ENCODE assay signal across 22 mouse cellular contexts in the genomic region with DNA sequence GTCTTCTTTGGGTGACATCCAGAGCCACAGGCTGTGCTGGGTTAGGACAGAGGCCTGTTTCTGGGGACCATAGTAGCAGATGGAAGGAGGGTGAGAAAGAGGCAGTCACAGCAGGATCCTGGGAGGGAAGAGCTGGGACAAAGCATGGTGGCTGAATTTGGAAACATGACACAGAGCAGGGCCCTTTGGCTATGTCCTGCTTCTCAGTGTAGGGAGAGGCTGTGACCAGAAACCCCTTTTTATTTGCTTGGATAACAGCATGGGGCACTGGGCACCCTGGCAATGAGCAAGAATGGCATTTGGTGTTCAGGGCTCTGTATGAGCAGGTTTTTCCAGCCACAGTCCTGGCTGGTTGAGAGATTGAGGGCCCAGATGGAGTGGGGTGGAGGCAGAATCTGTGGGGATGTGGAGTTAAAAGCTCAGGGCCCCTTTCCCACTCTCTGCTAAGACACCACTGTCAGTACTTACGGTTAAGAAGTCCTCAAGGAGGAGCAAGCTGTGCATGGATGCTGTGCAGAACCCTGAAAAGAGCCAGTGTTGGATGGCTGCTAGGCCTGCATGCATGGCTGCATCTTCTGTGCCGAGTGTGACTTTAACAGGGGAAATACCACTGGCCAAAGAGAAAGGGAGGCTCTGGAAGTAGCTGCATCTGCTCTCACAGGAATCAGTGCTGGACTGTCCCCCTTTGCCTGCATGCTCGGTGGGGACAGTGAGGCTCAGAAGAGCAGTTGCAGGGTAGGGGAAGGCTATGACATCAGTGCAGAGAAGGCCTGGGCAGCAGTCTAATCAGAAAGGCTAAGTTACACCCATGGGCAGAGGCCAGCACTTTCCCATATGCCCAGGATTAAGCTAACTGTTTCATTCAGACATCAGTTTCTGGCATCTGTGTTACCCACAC. TPM values are rescaled to one million over a fixed set of nuclear protein-coding genes. Genes with fewer than 3 reads are reported as not detected.
DNase-seq lines count a peak whose midpoint lies in the region; ATAC-seq and TF ChIP-seq lines count a peak whose summit lies in the region.
"Had no signal": no experiment of that assay in that cellular context is flagged by ENCODE, and none has a peak within 500 bp of the region (broad histone marks: within the 10 kb centered on the region; RNA-seq: fewer than 3 reads in every experiment).

No protein-coding gene starts in this region.

- H3K36me3 ChIP-seq in embryonic facial prominence, embryonic 11.5 days (replicated peaks; ENCODE audit: control insufficient read depth, insufficient read depth, low read depth, low read length), result no peaks in the 10 kb centered on the region
- H3K36me3 ChIP-seq in embryonic facial prominence, embryonic 10.5 days (replicated peaks), result no peaks in the 10 kb centered on the region
- no peaks in the 10 kb centered on the region for H3K36me3 ChIP-seq in hindbrain, embryonic 11.5 days (ENCODE audit: control insufficient read depth, insufficient read depth, low read length)
- H3K36me3 ChIP-seq in midbrain, embryonic 14.5 days (ENCODE audit: control insufficient read depth, insufficient read depth, low read length), result no peaks in the 10 kb centered on the region
- H3K36me3 ChIP-seq: liver, embryonic 15.5 days had no signal

- no peak for TF ChIP-seq POLR2A in cerebellum, adult 2 months (IDR thresholded peaks at IDR 0.05; ENCODE audit: borderline replicate concordance, insufficient read depth, low read length)

- H3K27ac ChIP-seq in embryonic facial prominence, embryonic 11.5 days (replicated peaks; ENCODE audit: low read depth, low read length), result no peak overlapping the region
- H3K27ac ChIP-seq in embryonic facial prominence, embryonic 10.5 days (replicated peaks), result no peak overlapping the region
- peak overlapping the region; percentile 96 for H3K27ac ChIP-seq in cerebellum, adult 2 months (ENCODE audit: insufficient read depth, low read length)
- no peak overlapping the region; the same call in 1 of the 2 replicates for H3K27ac ChIP-seq in hindbrain, embryonic 11.5 days (ENCODE audit: low read depth, low read length)
- H3K27ac ChIP-seq in midbrain, embryonic 14.5 days (replicated peaks; ENCODE audit: low read depth, low read length), result no peak overlapping the region
- H3K27ac ChIP-seq: heart, adult 2 months; liver, embryonic 15.5 days had no signal

- TF ChIP-seq CTCF in cerebellum, adult 2 months (IDR thresholded peaks at IDR 0.05; ENCODE audit: borderline replicate concordance, insufficient read depth, low read depth, low read length), result no peak

- H3K4me2 ChIP-seq in embryonic facial prominence, embryonic 11.5 days (ENCODE audit: low read depth, low read length), result no peak overlapping the region
- no peak overlapping the region for H3K4me2 ChIP-seq in hindbrain, embryonic 11.5 days (replicated peaks; ENCODE audit: low read depth, low read length)
- H3K4me2 ChIP-seq in midbrain, embryonic 14.5 days (ENCODE audit: low read length), result no peak overlapping the region
- H3K4me2 ChIP-seq: liver, embryonic 15.5 days had no signal

- no peak for DNase-seq in embryonic facial prominence, embryonic 11.5 days (ENCODE audit: low spot score)
- no peak for DNase-seq in embryonic facial prominence, embryonic 10.5 days (ENCODE audit: low spot score)
- peak; percentile 83 to 93 for DNase-seq in cerebellum, adult 2 months
- DNase-seq in hindbrain, embryonic 11.5 days (ENCODE audit: low spot score), result no peak
- DNase-seq in midbrain, embryonic 14.5 days, result no peak
- no peak for DNase-seq in left cerebral cortex, postnatal 36 days (ENCODE audit: low spot score in 2 of 2)
- no peak for DNase-seq in layer of hippocampus, adult 8-10 months (ENCODE audit: low spot score in 2 of 2)
- no peak for DNase-seq in adrenal gland, postnatal 36 days
- DNase-seq: adrenal gland, postnatal 14 days; gastrocnemius, postnatal 10 days; heart, adult 2 months; kidney, adult 2 months; kidney, postnatal 14 days; layer of hippocampus, adult 9-11 months; lung, postnatal 10 days; right cerebral cortex, adult 18-20 months; thymus, postnatal 4 days had no signal

- 0 out of 2 replicates have a peak, but pooled peaks have one; percentile 29 for ATAC-seq in embryonic facial prominence, embryonic 11.5 days (replicated peaks; ENCODE audit: insufficient number of reproducible peaks, low FRiP score, low TSS enrichment, low read depth)
- ATAC-seq in hindbrain, embryonic 11.5 days (ENCODE audit: low FRiP score), result peak; percentile 43; the same call in 1 of the 2 replicates
- ATAC-seq in midbrain, embryonic 14.5 days (ENCODE audit: low FRiP score, low TSS enrichment), result peak; percentile 18; the same call in 1 of the 2 replicates

- no peaks in the 10 kb centered on the region for H3K27me3 ChIP-seq in embryonic facial prominence, embryonic 11.5 days (ENCODE audit: control insufficient read depth, insufficient read depth, low read length)
- peaks cover 77% of the 10 kb centered on the region for H3K27me3 ChIP-seq in embryonic facial prominence, embryonic 10.5 days (replicated peaks; ENCODE audit: low read depth, poor library complexity, severe bottlenecking)
- H3K27me3 ChIP-seq in cerebellum, adult 2 months (ENCODE audit: control insufficient read depth, insufficient read depth, low read length), result no peaks in the 10 kb centered on the region
- no peaks in the 10 kb centered on the region for H3K27me3 ChIP-seq in hindbrain, embryonic 11.5 days (ENCODE audit: control insufficient read depth, insufficient read depth, low read length)
- no peaks in the 10 kb centered on the region for H3K27me3 ChIP-seq in midbrain, embryonic 14.5 days (ENCODE audit: control insufficient read depth, insufficient read depth, low read length)

- intact Hi-C loops in left cerebral cortex, postnatal 36 days (cut with DNase I), result no loop called here

- no peaks in the 10 kb centered on the region for H3K9me3 ChIP-seq in embryonic facial prominence, embryonic 11.5 days (replicated peaks; ENCODE audit: control insufficient read depth, low read length)
- no peaks in the 10 kb centered on the region for H3K9me3 ChIP-seq in embryonic facial prominence, embryonic 10.5 days
- no peaks in the 10 kb centered on the region for H3K9me3 ChIP-seq in hindbrain, embryonic 11.5 days (ENCODE audit: control insufficient read depth, low read length)
- no peaks in the 10 kb centered on the region for H3K9me3 ChIP-seq in midbrain, embryonic 14.5 days (ENCODE audit: control insufficient read depth, low read length)
- H3K9me3 ChIP-seq: liver, embryonic 15.5 days had no signal

- WGBS in embryonic facial prominence, embryonic 11.5 days, result 23% methylated on average over 3 of the region's 3 CpGs
- WGBS in embryonic facial prominence, embryonic 10.5 days, result 29% methylated on average over 3 of the region's 3 CpGs
- 10% methylated on average over 3 of the region's 3 CpGs for WGBS in cerebellum, adult 2 months
- 25% methylated on average over 3 of the region's 3 CpGs for WGBS in hindbrain, embryonic 11.5 days
- WGBS in midbrain, embryonic 14.5 days, result 9% methylated on average over 3 of the region's 3 CpGs

- H3K9ac ChIP-seq in embryonic facial prominence, embryonic 11.5 days (replicated peaks; ENCODE audit: low read length), result no peak overlapping the region
- H3K9ac ChIP-seq in hindbrain, embryonic 11.5 days (ENCODE audit: low read depth, low read length), result no peak overlapping the region
- H3K9ac ChIP-seq in midbrain, embryonic 14.5 days (replicated peaks; ENCODE audit: low read length), result no peak overlapping the region
- H3K9ac ChIP-seq: liver, embryonic 15.5 days had no signal

- no peaks in the 10 kb centered on the region for H3K4me1 ChIP-seq in embryonic facial prominence, embryonic 11.5 days (ENCODE audit: control insufficient read depth, insufficient read depth, low read length)
- peaks cover 9% of the 10 kb centered on the region for H3K4me1 ChIP-seq in embryonic facial prominence, embryonic 10.5 days
- H3K4me1 ChIP-seq in cerebellum, adult 2 months (ENCODE audit: control insufficient read depth, insufficient read depth, low read length), result peaks cover 48% of the 10 kb centered on the region
- no peaks in the 10 kb centered on the region for H3K4me1 ChIP-seq in hindbrain, embryonic 11.5 days (replicated peaks; ENCODE audit: control insufficient read depth, insufficient read depth, low read length)
- H3K4me1 ChIP-seq in midbrain, embryonic 14.5 days (ENCODE audit: control insufficient read depth, insufficient read depth, low read length), result peaks cover 7% of the 10 kb centered on the region; the same call in 1 of the 2 replicates
- H3K4me1 ChIP-seq: liver, embryonic 15.5 days had no signal

- H3K4me3 ChIP-seq in embryonic facial prominence, embryonic 11.5 days (ENCODE audit: low read depth, low read length), result no peak overlapping the region
- H3K4me3 ChIP-seq in embryonic facial prominence, embryonic 10.5 days, result no peak overlapping the region
- no peak overlapping the region for H3K4me3 ChIP-seq in cerebellum, adult 2 months (replicated peaks; ENCODE audit: insufficient read depth, low read depth, low read length)
- no peak overlapping the region for H3K4me3 ChIP-seq in hindbrain, embryonic 11.5 days (ENCODE audit: low read depth, low read length)
- H3K4me3 ChIP-seq in midbrain, embryonic 14.5 days (replicated peaks; ENCODE audit: low read depth, low read length), result no peak overlapping the region
- H3K4me3 ChIP-seq: heart, adult 2 months; liver, embryonic 15.5 days had no signal

RNA-seq across cellular contexts. Expression of gene En2, which starts 26.0 kb away (rescaled TPM):
- polyA plus RNA-seq in embryonic facial prominence, embryonic 11.5 days (2014; fragmentation: Nextera tagmentation; extraction: Ambion mirVana), result 0.22 TPM in 1 of 2 replicates, not detected in the other
- 0.05 TPM in 1 of 2 replicates, not detected in the other for polyA plus RNA-seq in embryonic facial prominence, embryonic 10.5 days (2016; fragmentation: Nextera tagmentation; extraction: Ambion mirVana)
- 72.9 and 92.2 TPM in 2 replicates for polyA plus RNA-seq in cerebellum, adult 2 months (2012; rRNA removed)
- polyA plus RNA-seq in hindbrain, embryonic 11.5 days (2014; fragmentation: Nextera tagmentation; extraction: Ambion mirVana), result 1.1 and 1.2 TPM in 2 replicates
- polyA plus RNA-seq in midbrain, embryonic 14.5 days (2014; fragmentation: Nextera tagmentation; extraction: Ambion mirVana), result 3.8 TPM in 2 replicates
- total RNA-seq in left cerebral cortex, postnatal 36 days (2021), result under 1 TPM; 0.20 to 0.44 TPM
- total RNA-seq in layer of hippocampus, adult 8-10 months (2022), result under 1 TPM; 0.27 to 0.57 (median 0.40) TPM
- under 1 TPM; 0.07 to 0.16 TPM for total RNA-seq in adrenal gland, postnatal 36 days (2021)
- total RNA-seq: CH12.LX; left cerebral cortex, postnatal 10 days had no signal
- polyA plus RNA-seq: heart, adult 2 months; heart, embryonic 16.5 days; liver, embryonic 15.5 days; small intestine, adult 2 months had no signal

RNA-seq across cellular contexts. Expression of gene Cnpy1, which starts 54.2 kb away (rescaled TPM):
- polyA plus RNA-seq in embryonic facial prominence, embryonic 11.5 days (2014; fragmentation: Nextera tagmentation; extraction: Ambion mirVana), result 3.0 and 13.5 TPM in 2 replicates
- polyA plus RNA-seq in embryonic facial prominence, embryonic 10.5 days (2016; fragmentation: Nextera tagmentation; extraction: Ambion mirVana), result 1.3 and 5.3 TPM in 2 replicates
- polyA plus RNA-seq in cerebellum, adult 2 months (2012; rRNA removed), result 313 and 399 TPM in 2 replicates
- polyA plus RNA-seq in hindbrain, embryonic 11.5 days (2014; fragmentation: Nextera tagmentation; extraction: Ambion mirVana), result 63.4 and 73.6 TPM in 2 replicates
- 67.4 and 99.4 TPM in 2 replicates for polyA plus RNA-seq in midbrain, embryonic 14.5 days (2014; fragmentation: Nextera tagmentation; extraction: Ambion mirVana)
- not detected for total RNA-seq in left cerebral cortex, postnatal 36 days (2021)
- total RNA-seq in layer of hippocampus, adult 8-10 months (2022), result under 1 TPM in 3 of 4 experiments, not detected in 1; 0.12 to 0.43 (median 0.25) TPM
- total RNA-seq in adrenal gland, postnatal 36 days (2021), result not detected
- total RNA-seq: gastrocnemius, postnatal 10 days; heart, adult 2 months had no signal
- polyA plus RNA-seq: heart, adult 2 months; heart, embryonic 16.5 days had no signal

Comparison
In these comparisons a context has a peak if more than half of its experiments do, and no peak if none do; other contexts are left out.
1. DNase-seq: peak in cerebellum, adult 2 months (2 of 2); none in embryonic facial prominence, embryonic 11.5 days (single experiment), embryonic facial prominence, embryonic 10.5 days (single experiment), hindbrain, embryonic 11.5 days (single experiment), midbrain, embryonic 14.5 days (single experiment), left cerebral cortex, postnatal 36 days (0 of 2), layer of hippocampus, adult 8-10 months (0 of 2) and adrenal gland, postnatal 36 days (0 of 2).
2. RNA of gene En2, which starts 26.0 kb away (polyA plus RNA-seq): 72.9 to 92.2 TPM in cerebellum, adult 2 months; 3.8 TPM in midbrain, embryonic 14.5 days, 1.1 to 1.2 TPM in hindbrain, embryonic 11.5 days, 0.22 TPM in embryonic facial prominence, embryonic 11.5 days and 0.05 TPM in embryonic facial prominence, embryonic 10.5 days; every median in the first group is over 10 times any median in the second.
3. Peak in every context shown above with its lines, with median percentiles within 50 percentile points of each other: ATAC-seq.